Mouse (Mus musculus): ENCODE measurements around the gene Lrrc74b.
A peak's percentile ranks its signal among the peaks of the same experiment; 100 is the strongest.

The Lrrc74b gene

GRCm38 (mm10) chr16:17561128-17561750 lies at the start of gene Lrrc74b:
Gene Lrrc74b (minus strand): TSS chr16:17561247.
- DNase-seq (ENCODE audit: low spot score): no peak

DNA sequence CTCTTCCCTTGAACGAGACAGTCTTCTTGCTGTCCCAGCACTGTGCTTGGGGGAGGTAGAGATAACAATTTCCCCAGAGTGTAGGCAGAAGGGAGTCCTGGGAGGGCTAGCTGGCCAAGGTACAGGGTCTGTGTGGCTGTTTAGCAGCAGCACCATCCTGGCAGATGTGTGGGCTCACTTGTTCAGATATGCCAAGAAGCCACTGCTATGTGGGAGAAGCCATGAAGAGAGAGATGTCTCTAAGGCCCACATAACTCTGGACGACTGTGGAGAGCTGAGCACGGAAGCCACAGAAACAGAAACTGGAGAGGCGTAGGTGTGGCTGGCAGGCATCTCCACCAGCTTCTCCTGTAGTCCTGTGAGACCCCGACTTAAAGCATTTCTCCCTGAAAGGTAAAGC lies 44.6 kb upstream of the Lrrc74b start:
- DNase-seq (ENCODE audit: low spot score): no peak

GRCm38 (mm10) chr16:17604941-17605340 lies 43.9 kb upstream of the Lrrc74b start:
- no peak for DNase-seq (ENCODE audit: low spot score)

GRCm38 (mm10) chr16:17600944-17601562 lies 40.0 kb upstream of the Lrrc74b start:
- DNase-seq (ENCODE audit: low spot score): no peak

DNA sequence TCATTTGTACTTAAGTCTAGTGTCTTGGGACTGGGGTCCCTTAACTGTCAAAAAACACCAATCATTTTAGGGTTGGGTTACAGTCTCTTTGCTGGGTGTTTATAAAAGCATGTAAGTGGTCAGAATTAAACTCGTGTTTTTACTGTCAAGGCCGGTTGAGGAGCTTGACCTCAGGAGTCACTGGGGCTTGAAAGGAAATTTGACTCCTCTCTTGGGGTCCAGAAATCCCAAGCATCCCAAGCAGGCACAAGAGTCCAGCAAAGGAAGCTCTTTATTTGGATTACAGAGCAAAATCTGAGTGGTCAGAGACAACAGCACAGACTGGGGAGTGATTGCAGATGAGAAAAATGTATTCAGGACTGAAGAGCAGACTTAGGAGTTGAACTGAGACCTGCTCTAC lies 29.7 kb upstream of the Lrrc74b start:
- DNase-seq (ENCODE audit: low spot score): no peak

DNA sequence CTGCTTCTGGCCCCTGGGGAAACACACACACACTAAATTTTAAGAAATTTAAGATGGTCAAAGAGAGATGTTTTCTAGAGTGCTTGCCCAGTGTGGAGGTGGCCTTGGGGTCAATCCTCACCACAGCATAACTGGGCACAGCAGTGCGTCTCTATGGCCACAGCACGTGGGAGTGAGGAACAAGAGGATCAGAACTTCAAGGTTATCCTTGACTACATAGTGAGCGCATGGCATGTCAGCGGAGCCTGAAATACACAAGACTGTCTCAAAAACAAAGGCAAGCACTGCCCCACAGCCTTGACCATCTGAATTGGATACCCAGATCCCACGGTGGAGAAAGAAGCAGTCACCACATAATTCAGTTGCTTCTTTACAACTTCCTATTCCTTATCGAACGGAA lies 23.5 kb upstream of the Lrrc74b start:
- no peak for DNase-seq (ENCODE audit: low spot score)

- no peak for DNase-seq (ENCODE audit: low spot score)
These were observed 22.0 kb upstream of the Lrrc74b start, which contains the start of gene Slc7a4 for GRCm38 (mm10) chr16:17583064-17583463. Gene Slc7a4 (minus strand): TSS chr16:17583214.

DNA sequence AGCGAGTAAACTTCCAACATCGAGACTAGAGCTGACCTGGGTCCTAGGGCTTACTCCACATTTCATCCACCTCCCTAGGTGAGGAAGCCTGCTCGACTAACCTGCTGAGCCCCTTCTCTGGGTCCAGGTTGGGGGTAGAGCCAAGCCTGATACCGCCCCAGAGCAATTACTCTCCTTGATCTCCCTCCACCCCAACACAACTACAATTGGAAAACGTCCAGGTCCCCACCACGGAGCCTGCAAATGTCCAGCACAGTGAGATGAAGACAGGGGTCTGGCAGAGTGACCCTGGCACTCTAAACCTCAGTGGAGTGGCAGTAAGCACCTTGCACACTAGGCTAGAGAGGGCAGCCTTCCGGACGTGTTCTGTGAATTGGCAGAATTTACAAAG lies 15.8 kb upstream of the Lrrc74b start:
- no peak for DNase-seq (ENCODE audit: low spot score)

DNA sequence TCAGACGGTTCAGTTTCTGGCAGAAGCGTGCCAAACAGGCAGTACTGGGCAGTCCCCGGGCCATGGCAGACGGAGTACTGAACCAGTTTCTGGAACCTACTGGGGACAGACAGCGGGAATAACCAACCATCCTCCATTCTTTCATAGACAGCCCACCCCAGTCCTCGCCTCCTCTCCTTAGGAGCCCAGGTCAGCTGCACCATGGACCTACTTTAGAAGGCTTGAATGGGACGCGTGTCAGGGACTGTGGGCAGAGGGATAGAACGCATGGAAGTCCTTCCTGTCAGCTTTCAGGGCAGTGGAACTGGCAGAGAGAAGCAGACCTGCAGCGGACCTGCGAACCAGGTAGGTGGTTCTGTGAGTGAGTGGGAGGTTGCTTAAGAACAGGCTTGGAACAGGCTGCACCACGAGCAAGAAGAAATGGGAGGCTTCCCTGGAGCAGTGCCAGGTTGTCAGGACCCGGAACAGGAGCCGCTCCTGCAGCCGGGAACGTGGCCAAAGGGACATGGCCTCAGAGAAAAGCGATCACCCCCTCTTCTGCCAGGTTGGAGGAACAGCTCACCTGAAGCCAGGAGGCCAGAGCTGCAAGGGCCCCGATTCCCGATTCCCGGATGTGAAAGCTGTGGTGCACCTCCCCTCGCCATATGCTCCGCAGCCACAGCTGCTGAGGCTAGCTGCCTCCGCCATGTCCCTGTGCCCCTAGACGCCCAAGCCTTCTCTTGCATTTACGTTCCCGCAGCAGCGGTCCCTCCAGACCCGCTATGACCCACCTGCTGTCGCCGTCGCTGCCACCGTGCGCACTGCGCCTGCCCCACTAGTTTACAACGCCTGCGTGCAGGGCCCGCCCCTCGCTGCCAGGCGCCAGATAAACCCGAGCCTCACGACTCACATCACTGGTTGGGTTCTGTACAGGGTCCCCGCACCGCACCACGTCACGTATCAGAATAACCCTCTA lies 15.1 kb upstream of the Lrrc74b start:
- no peak for DNase-seq (ENCODE audit: low spot score)

DNA sequence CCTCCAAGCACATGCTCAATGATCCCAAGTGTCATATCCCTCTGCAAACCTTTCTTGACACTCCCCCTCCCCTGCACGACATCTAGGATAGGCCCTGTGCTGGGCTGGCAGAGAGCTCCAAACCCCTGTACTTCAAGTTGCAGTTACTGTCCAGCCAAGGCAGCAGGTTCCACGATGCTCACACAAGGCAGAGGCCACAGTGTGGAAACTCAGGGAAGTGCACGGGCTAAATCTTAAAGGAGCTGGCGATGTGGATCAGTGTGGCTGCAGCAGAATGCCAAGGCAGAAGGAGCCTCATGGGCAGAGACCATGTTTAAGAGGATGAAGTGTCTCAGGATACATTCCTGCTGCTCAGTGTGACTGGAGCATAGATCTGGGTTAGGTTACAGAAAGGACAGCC lies 5.1 kb upstream of the Lrrc74b start:
- DNase-seq (ENCODE audit: low spot score): no peak

GRCm38 (mm10) chr16:17564771-17565170 lies 3.7 kb upstream of the Lrrc74b start:
- no peak for DNase-seq (ENCODE audit: low spot score)

DNA sequence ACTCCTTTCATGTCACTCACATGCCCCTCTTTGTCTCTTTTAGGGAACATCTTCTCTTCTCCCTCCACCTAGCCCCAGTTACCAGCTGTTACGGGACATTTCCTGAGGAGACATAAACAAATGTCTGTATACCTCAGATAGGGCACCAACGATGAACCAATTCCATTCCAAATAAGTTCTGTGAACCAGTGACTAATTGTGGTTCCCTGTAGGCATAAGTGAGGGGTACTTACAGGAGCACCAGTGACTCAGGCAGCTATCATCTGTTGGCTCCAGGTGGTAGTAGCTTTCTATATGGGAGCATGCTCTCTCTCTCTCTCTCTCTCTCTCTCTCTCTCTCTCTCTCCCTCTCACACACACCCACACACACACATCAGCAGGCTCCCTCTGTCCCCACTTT lies 3.2 kb upstream of the Lrrc74b start:
- DNase-seq (ENCODE audit: low spot score): no peak

DNA sequence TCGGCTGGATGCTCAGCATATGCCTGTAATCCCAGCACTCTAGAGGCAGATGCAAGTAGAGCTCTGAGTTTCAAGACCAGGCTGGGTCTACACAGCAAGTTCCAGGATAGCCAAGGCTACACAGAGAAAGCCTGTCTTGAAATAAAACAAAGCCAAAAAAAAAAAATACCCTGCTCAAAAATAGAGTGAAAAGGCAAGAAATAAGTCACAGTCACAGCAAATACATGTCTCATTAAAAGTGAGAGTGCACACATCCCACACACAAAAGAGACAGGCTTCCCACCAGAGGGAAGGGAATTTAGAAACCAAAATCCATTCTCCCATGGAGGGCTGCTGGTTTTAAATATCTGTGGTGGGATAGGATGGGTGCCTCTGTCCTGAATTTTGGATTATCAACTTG lies 2.5 kb upstream of the Lrrc74b start:
- DNase-seq (ENCODE audit: low spot score): no peak

DNA sequence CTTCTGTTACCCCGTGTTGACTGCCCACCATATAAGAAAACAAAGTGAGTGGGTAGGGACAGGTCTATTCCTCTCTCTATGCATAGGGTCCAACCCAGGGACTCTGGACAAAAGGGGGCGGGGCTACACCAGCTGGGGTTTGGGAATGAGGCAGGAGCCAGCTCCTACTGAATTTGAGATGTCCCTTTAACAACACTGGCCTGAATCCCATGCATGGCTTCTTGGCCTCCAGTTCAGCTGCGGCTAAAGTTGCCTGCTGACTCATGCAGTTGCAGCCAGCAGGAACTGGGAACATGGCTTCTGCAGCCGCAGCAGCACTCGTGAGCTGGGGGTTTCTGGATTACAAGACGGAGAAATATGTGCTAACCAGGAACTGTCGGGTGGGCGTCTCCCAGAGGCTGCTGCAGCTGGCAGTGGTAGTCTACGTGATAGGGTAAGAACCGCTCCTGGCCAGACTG lies 733 bp upstream of the Lrrc74b start, which contains the start of gene P2rx6:
Gene P2rx6, plus strand, starts transcription at position 135 of the 458 bp plus-strand sequence.
- DNase-seq (ENCODE audit: low spot score): no peak

DNA sequence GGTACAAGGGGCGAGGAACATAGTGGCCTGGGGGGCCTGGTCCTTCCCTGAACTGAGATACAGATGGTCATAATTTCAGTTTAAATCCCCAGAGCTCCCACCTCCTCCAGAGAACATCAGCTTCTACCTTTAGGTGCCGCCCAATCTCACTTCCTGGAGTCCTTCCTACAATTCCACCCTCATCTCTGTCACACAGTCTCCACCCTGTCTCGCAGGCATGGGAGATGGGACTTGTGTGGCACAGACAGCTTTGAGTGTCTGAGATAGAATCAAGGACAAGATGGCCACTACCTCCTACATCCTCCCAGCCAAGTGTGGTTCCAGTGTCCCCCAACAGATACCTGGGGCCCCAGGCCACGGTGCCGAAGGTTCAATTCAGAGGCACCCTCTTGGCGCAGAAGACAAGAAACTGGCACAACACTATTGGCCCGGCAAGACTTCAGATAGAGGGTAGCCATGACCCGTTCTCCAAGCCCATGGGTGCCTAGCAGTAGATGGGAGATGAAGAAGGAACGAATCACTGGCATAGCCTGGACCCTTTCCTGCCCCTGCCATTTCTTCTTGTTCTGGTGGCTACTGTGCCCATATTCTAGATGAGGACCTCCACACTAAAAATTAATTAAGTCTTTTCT lies 1.5 kb downstream of the Lrrc74b start:
- no peak for DNase-seq (ENCODE audit: low spot score)

GRCm38 (mm10) chr16:17558811-17559210 lies 2.2 kb downstream of the Lrrc74b start:
- DNase-seq (ENCODE audit: low spot score): no peak

- DNase-seq (ENCODE audit: low spot score): peak; percentile 62
These were observed 3.0 kb downstream of the Lrrc74b start for GRCm38 (mm10) chr16:17557947-17558480.

DNA sequence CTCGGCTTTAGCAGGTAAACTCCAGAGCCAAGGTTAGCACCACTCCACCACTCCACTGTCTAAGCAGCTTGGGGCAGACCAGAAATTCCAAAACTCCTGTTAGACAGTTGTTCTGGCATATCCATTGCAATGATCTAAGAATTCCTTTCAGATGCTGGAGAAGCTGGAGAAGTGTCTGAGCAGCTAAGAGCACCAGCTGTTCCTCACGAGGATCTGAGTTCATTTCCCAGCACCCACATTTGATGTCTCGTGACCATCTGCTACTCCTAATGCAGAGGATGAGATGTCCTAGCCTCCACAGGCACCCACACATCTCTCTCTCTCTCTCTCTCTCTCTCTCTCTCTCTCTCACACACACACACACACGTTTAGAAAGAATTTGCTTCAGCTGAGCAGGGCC lies 4.1 kb downstream of the Lrrc74b start:
- no peak for DNase-seq (ENCODE audit: low spot score)

DNA sequence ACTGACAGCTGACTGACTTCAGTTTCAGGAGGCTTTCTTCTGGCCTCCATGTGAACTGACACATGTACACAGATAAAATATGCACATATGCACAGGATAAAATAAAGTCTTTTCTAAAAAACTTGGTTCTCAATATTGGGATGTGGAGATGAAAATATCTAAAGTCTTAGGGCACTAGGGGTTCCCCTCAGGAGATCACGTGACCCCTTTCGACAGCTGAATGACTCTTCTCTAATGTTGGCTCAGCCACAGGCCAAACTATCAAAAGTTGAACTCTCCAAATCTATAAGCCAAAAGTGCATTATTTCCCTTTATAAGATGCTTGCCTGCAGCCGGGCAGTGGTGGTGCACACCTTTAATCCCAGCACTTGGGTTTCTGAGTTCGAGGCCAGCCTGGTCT lies 4.9 kb downstream of the Lrrc74b start:
- no peak for DNase-seq (ENCODE audit: low spot score)

DNA sequence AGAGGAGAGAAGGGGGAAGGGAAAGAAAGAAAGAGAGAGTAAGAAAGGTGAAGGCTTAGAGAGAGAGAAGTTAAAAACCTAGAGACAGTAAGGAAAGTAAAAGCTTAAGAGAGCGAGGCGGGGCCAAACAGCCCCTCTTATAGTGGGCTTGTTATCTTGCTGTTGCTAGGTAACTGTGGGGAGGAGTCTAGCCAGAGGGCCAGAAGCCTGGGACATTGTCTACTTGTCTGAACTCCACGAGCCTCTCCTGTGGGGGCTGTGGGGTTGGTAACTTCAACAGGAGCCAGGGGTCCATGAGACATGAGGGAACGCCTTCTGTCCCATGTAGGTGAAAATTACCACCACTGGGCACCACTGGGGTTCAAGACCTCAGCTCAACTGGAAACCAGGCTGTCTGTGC lies 6.3 kb downstream of the Lrrc74b start:
- peak; percentile 12 for DNase-seq (ENCODE audit: low spot score)

- DNase-seq (ENCODE audit: low spot score): peak; percentile 63
These were observed 6.9 kb downstream of the Lrrc74b start for GRCm38 (mm10) chr16:17553910-17554685.

Measured in spleen, adult 12 weeks (tissue).